Mouse (Mus musculus) midbrain, embryonic 11.5 days (tissue): ENCODE measurements around the gene Disp2. TPM values are rescaled to one million over a fixed set of nuclear protein-coding genes. Genes with fewer than 3 reads are reported as not detected.

Source experiments
- ATAC-seq: fragments of 200-750 bp; cut with Nextera tagmentation; 2 replicates; pipeline ENCODE4 v1.8.0; 2017; ENCODE audit warnings: moderate TSS enrichment, moderate library complexity; ENCODE audit not compliant: low FRiP score
- DNase-seq: peaks from one replicate; pipeline ENCODE4 v3.0.0; 2015; ENCODE audit warnings: low spot score; ENCODE audit errors: missing footprints
- H3K27ac ChIP-seq: fragments of 300-500 bp; sonication (generic); 2 replicates; pipeline ENCODE4 v1.5.1; 2014; ENCODE audit warnings: low read depth, low read length
- H3K27me3 ChIP-seq: fragments of 300-500 bp; sonication (generic); 2 replicates; pipeline ENCODE4 v1.6.1; 2014; ENCODE audit warnings: mild to moderate bottlenecking, low read length, moderate library complexity, mixed read lengths; ENCODE audit not compliant: control insufficient read depth, insufficient read depth
- H3K36me3 ChIP-seq: fragments of 300-500 bp; sonication (generic); 2 replicates; pipeline ENCODE4 v1.6.1; 2014; ENCODE audit warnings: mild to moderate bottlenecking, low read length, moderate library complexity, mixed read lengths; ENCODE audit not compliant: control insufficient read depth, insufficient read depth
- H3K4me1 ChIP-seq: fragments of 300-500 bp; sonication (generic); 2 replicates; pipeline ENCODE4 v1.6.1; 2014; ENCODE audit warnings: low read length; ENCODE audit not compliant: control insufficient read depth, insufficient read depth
- H3K4me2 ChIP-seq: fragments of 300-500 bp; sonication (generic); 2 replicates; pipeline ENCODE4 v1.6.1; 2014; ENCODE audit warnings: mild to moderate bottlenecking, moderate library complexity
- H3K4me3 ChIP-seq: fragments of 300-500 bp; sonication (generic); 2 replicates; pipeline ENCODE4 v1.5.1; 2014; ENCODE audit warnings: low read depth, low read length
- H3K9ac ChIP-seq: fragments of 300-500 bp; sonication (generic); 2 replicates; pipeline ENCODE4 v1.6.1; 2014; ENCODE audit warnings: low read length
- H3K9me3 ChIP-seq: fragments of 300-500 bp; sonication (generic); 2 replicates; pipeline ENCODE4 v1.6.1; 2016; ENCODE audit warnings: low read length; ENCODE audit not compliant: control insufficient read depth
- WGBS: fragments of 180-500 bp; shearing (Covaris S2); extraction: QIAGEN DNeasy Blood & Tissue Kit; methylation state at CpG from one replicate; pipeline ENCODE4 v1.1.7; 2014; 5-methylcytosine and 5-hydroxymethylcytosine counted together
- polyA plus RNA-seq: library from polyadenylated mRNA; unstranded; fragments of >200 nt; fragmentation: Nextera tagmentation; extraction: Ambion mirVana; gene quantifications from 2 replicates; pipeline ENCODE4 v1.2.1, GENCODE M21; 2014

The Disp2 gene
- polyA plus RNA-seq, 1 experiment from 2014 or later = 7.8 TPM

GRCm38 (mm10) chr2:118838330-118838729, 58.8 kb downstream of the Disp2 start:
- Histone ChIP-seq H3K4me2 (no peak overlapping the region), H3K4me1 (no peaks in the 10 kb centered on the region), H3K36me3 (peaks cover 6% of the 10 kb centered on the region), H3K4me3 (no peak overlapping the region), H3K27me3 (no peaks in the 10 kb centered on the region), H3K9me3 (no peaks in the 10 kb centered on the region), H3K9ac (no peak overlapping the region), H3K27ac (no peak overlapping the region)
- DNase-seq = no peak
- WGBS = 53% methylated on average over 5 of the region's 5 CpGs
- ATAC-seq = no peak

- Histone ChIP-seq H3K4me1 (no peaks in the 10 kb centered on the region), H3K27me3 (no peaks in the 10 kb centered on the region), H3K36me3 (no peaks in the 10 kb centered on the region), H3K9ac (no peak overlapping the region), H3K9me3 (no peaks in the 10 kb centered on the region), H3K27ac (no peak overlapping the region), H3K4me3 (no peak overlapping the region), H3K4me2 (no peak overlapping the region)
- 79% methylated on average over 5 of the region's 5 CpGs for WGBS
- ATAC-seq (no peak), DNase-seq (no peak)
Observed at GRCm38 (mm10) chr2:118841186-118841585, 61.7 kb downstream of the Disp2 start.

- Histone ChIP-seq H3K9me3 (no peaks in the 10 kb centered on the region), H3K4me2 (no peak overlapping the region), H3K27me3 (no peaks in the 10 kb centered on the region), H3K27ac (no peak overlapping the region), H3K4me3 (no peak overlapping the region), H3K4me1 (no peaks in the 10 kb centered on the region), H3K36me3 (no peaks in the 10 kb centered on the region), H3K9ac (no peak overlapping the region)
- DNase-seq (no peak), ATAC-seq (no peak)
- 90% methylated on average over 4 of the region's 4 CpGs for WGBS
Observed at GRCm38 (mm10) chr2:118841774-118842173, 62.3 kb downstream of the Disp2 start.

- Histone ChIP-seq H3K27me3 (no peaks in the 10 kb centered on the region), H3K36me3 (no peaks in the 10 kb centered on the region), H3K4me1 (no peaks in the 10 kb centered on the region), H3K9ac (no peak overlapping the region), H3K4me2 (no peak overlapping the region), H3K27ac (no peak overlapping the region), H3K9me3 (no peaks in the 10 kb centered on the region), H3K4me3 (no peak overlapping the region)
- WGBS = 88% methylated on average over 3 of the region's 3 CpGs
- no peak for ATAC-seq
- no peak for DNase-seq
Observed at GRCm38 (mm10) chr2:118844427-118844826, 64.9 kb downstream of the Disp2 start.

GRCm38 (mm10) chr2:118846246-118846645, 66.7 kb downstream of the Disp2 start:
- Histone ChIP-seq H3K9ac (no peak overlapping the region), H3K4me1 (no peaks in the 10 kb centered on the region), H3K27me3 (no peaks in the 10 kb centered on the region), H3K4me3 (no peak overlapping the region), H3K36me3 (no peaks in the 10 kb centered on the region), H3K27ac (no peak overlapping the region), H3K4me2 (no peak overlapping the region), H3K9me3 (no peaks in the 10 kb centered on the region)
- WGBS = 66% methylated on average over 7 of the region's 7 CpGs
- ATAC-seq (no peak), DNase-seq (no peak)

- H3K27ac ChIP-seq = no peak overlapping the region
- no peaks in the 10 kb centered on the region for H3K36me3 ChIP-seq
- H3K4me2 ChIP-seq = no peak overlapping the region
- DNase-seq = no peak
- 43% methylated on average over 3 of the region's 3 CpGs for WGBS
- no peaks in the 10 kb centered on the region for H3K9me3 ChIP-seq
- H3K4me3 ChIP-seq = no peak overlapping the region
- no peak for ATAC-seq
- H3K27me3 ChIP-seq = no peaks in the 10 kb centered on the region
- no peaks in the 10 kb centered on the region for H3K4me1 ChIP-seq
- H3K9ac ChIP-seq = no peak overlapping the region
Observed at GRCm38 (mm10) chr2:118851756-118852155, 72.2 kb downstream of the Disp2 start.

Other genes starting within 250 kb of the Disp2 start
- 1.8 and 2.8 TPM in 2 replicates for gene Bmf, start 230.0 kb upstream of the Disp2 start, polyA plus RNA-seq
- gene Bub1b, start 181.5 kb upstream of the Disp2 start, polyA plus RNA-seq = 115 and 122 TPM in 2 replicates
- gene Pak6, start 116.4 kb upstream of the Disp2 start, polyA plus RNA-seq = 1.2 and 1.4 TPM in 2 replicates
- not detected in 2 replicates for gene Ankrd63, start 75.8 kb upstream of the Disp2 start, polyA plus RNA-seq
- 0.20 and 0.33 TPM in 2 replicates for gene Plcb2, start 51.3 kb upstream of the Disp2 start, polyA plus RNA-seq
- gene Inafm2, start 34.0 kb upstream of the Disp2 start, polyA plus RNA-seq = 36.0 and 39.9 TPM in 2 replicates
- gene Ccdc9b, start 17.1 kb upstream of the Disp2 start, polyA plus RNA-seq = 0.86 and 0.92 TPM in 2 replicates
- not detected in 2 replicates for gene Phgr1, start 7.0 kb upstream of the Disp2 start, polyA plus RNA-seq
- 201 and 203 TPM in 2 replicates for gene Knstrn, start 34.3 kb downstream of the Disp2 start, polyA plus RNA-seq
- gene Ivd, start 82.2 kb downstream of the Disp2 start, polyA plus RNA-seq = 40.5 and 44.4 TPM in 2 replicates
- gene Bahd1, start 120.7 kb downstream of the Disp2 start, polyA plus RNA-seq = 1.4 and 1.5 TPM in 2 replicates
- gene Chst14, start 146.8 kb downstream of the Disp2 start, polyA plus RNA-seq = 17.3 and 19.2 TPM in 2 replicates
- gene Ccdc32, start 249.7 kb downstream of the Disp2 start, polyA plus RNA-seq = 25.0 and 25.6 TPM in 2 replicates